Mouse (Mus musculus) forebrain, postnatal 0 days (tissue): Measurements from ENCODE around the gene Gm10570. TPM values are rescaled to one million over a fixed set of nuclear protein-coding genes. Genes with fewer than 3 reads are reported as not detected.
A peak's percentile ranks its signal among the peaks of the same experiment; 100 is the strongest.

Experiments used
- ATAC-seq: fragments of 200-750 bp; cut with Nextera tagmentation; 2 replicates; pipeline ENCODE4 v1.8.0; 2017; ENCODE audit warnings: mild to moderate bottlenecking, moderate library complexity
- DNase-seq: peaks from one replicate; pipeline ENCODE4 v3.0.0-alpha.2; 2015
- H3K27ac ChIP-seq: fragments of 300-500 bp; sonication (generic); 2 replicates; pipeline ENCODE4 v1.5.1; 2014; ENCODE audit warnings: low read depth, mild to moderate bottlenecking, antibody characterized with exemption, low read length, moderate library complexity, mixed read lengths
- H3K27me3 ChIP-seq: fragments of 300-500 bp; sonication (generic); 2 replicates; pipeline ENCODE4 v1.6.1; 2014; ENCODE audit warnings: mild to moderate bottlenecking, low read length, mixed read lengths; ENCODE audit not compliant: insufficient read depth
- H3K36me3 ChIP-seq: fragments of 300-500 bp; sonication (generic); 2 replicates; pipeline ENCODE4 v1.6.1; 2014; ENCODE audit warnings: mild to moderate bottlenecking, moderate library complexity; ENCODE audit not compliant: insufficient read depth
- H3K4me1 ChIP-seq: fragments of 300-500 bp; sonication (generic); 2 replicates; pipeline ENCODE4 v1.6.1; 2014; ENCODE audit warnings: antibody characterized with exemption; ENCODE audit not compliant: insufficient read depth
- H3K4me2 ChIP-seq: fragments of 300-500 bp; sonication (generic); 2 replicates; pipeline ENCODE4 v1.6.1; 2014; ENCODE audit warnings: low read depth, mild to moderate bottlenecking, moderate library complexity
- H3K4me3 ChIP-seq: fragments of 300-500 bp; sonication (generic); 2 replicates; pipeline ENCODE4 v1.5.1; 2014; ENCODE audit warnings: low read depth, low read length, mixed read lengths
- H3K9ac ChIP-seq: fragments of 300-500 bp; sonication (generic); 2 replicates; pipeline ENCODE4 v1.6.1; 2014; ENCODE audit warnings: mild to moderate bottlenecking
- H3K9me3 ChIP-seq: fragments of 300-500 bp; sonication (generic); 2 replicates; pipeline ENCODE4 v1.6.1; 2016; ENCODE audit warnings: low read length
- CTCF ChIP-seq: sonication (generic); IDR thresholded peaks from 2 replicates; pipeline ENCODE4 v1.5.1; 2016; ENCODE audit warnings: antibody characterized with exemption, control low read depth, low read depth
- WGBS: fragments of 180-500 bp; shearing (Covaris S2); extraction: QIAGEN DNeasy Blood & Tissue Kit; methylation state at CpG from one replicate; pipeline ENCODE4 v1.1.7; 2014; 5-methylcytosine and 5-hydroxymethylcytosine counted together
- polyA plus RNA-seq: library from polyadenylated mRNA; unstranded; fragments of >200 nt; fragmentation: Nextera tagmentation; extraction: Ambion mirVana; gene quantifications from 2 replicates; pipeline ENCODE4 v1.2.1, GENCODE M21; 2015
- total RNA-seq: library from RNA; depleted of rRNA; stranded (reverse); fragments of >200 nt; gene quantifications from 2 replicates; pipeline ENCODE4 v1.2.3, GENCODE M21; 2014

Gm10570 gene
- total and polyA plus RNA-seq, 2 experiments from 2014 or later = 1.0 to 1.8 TPM

GRCm38 (mm10) chr4:130279105-130279504 is 29.4 kb downstream of the Gm10570 start, which contains the start of gene Serinc2:
Gene Serinc2 (minus strand): TSS chr4:130279205.
- 64% methylated on average over 2 of the region's 2 CpGs for WGBS

GRCm38 (mm10) chr4:130276573-130277176 is 31.8 kb downstream of the Gm10570 start:
- WGBS = 76% methylated on average over 7 of the region's 7 CpGs
- no peak for TF ChIP-seq CTCF

More at GRCm38 (mm10) chr4:130279105-130279504, 29.4 kb downstream of the Gm10570 start, which contains the start of gene Serinc2:
- H3K4me2 ChIP-seq = no peak within 1 kb of the TSS
- no peak for ATAC-seq
- H3K9me3 ChIP-seq = no peaks in the 10 kb centered on the region
- no peaks in the 10 kb centered on the region for H3K27me3 ChIP-seq
- H3K4me1 ChIP-seq = no peaks in the 10 kb centered on the region
- no peaks in the 10 kb centered on the region for H3K36me3 ChIP-seq
- no peak for DNase-seq
- H3K4me3 ChIP-seq = no peak within 1 kb of the TSS
- no peak within 1 kb of the TSS for H3K27ac ChIP-seq
- TF ChIP-seq CTCF = no peak
- no peak within 1 kb of the TSS for H3K9ac ChIP-seq

GRCm38 (mm10) chr4:130275823-130276105 is 32.7 kb downstream of the Gm10570 start:
- no peak for DNase-seq
- peak overlapping the region; percentile 97; the same call in 1 of the 2 replicates for H3K27ac ChIP-seq
- peak overlapping the region; percentile 74 for H3K4me2 ChIP-seq
- peak overlapping the region; percentile 90 for H3K9ac ChIP-seq
- H3K27me3 ChIP-seq = no peaks in the 10 kb centered on the region
- H3K4me3 ChIP-seq = peak overlapping the region; percentile 76
- H3K36me3 ChIP-seq = no peaks in the 10 kb centered on the region
- no peaks in the 10 kb centered on the region for H3K9me3 ChIP-seq
- TF ChIP-seq CTCF = no peak
- no peak for ATAC-seq
- WGBS = 31% methylated on average over 5 of the region's 5 CpGs
- 0 out of 2 replicates have a peak, but pooled peaks cover 17% of the 10 kb centered on the region for H3K4me1 ChIP-seq

More at GRCm38 (mm10) chr4:130276573-130277176, 31.8 kb downstream of the Gm10570 start:
- DNase-seq = no peak
- H3K4me2 ChIP-seq = no peak overlapping the region
- no peaks in the 10 kb centered on the region for H3K27me3 ChIP-seq
- H3K9ac ChIP-seq = no peak overlapping the region
- H3K4me1 ChIP-seq = 0 out of 2 replicates have a peak, but pooled peaks cover 15% of the 10 kb centered on the region
- no peaks in the 10 kb centered on the region for H3K9me3 ChIP-seq
- no peak for ATAC-seq
- H3K4me3 ChIP-seq = no peak overlapping the region
- no peak overlapping the region for H3K27ac ChIP-seq
- H3K36me3 ChIP-seq = no peaks in the 10 kb centered on the region

- Histone ChIP-seq H3K36me3 (no peaks in the 10 kb centered on the region), H3K27me3 (no peaks in the 10 kb centered on the region), H3K4me3 (peak overlapping the region; percentile 76), H3K4me2 (peak overlapping the region; percentile 74), H3K9ac (peak overlapping the region; percentile 90), H3K4me1 (0 out of 2 replicates have a peak, but pooled peaks cover 17% of the 10 kb centered on the region), H3K9me3 (no peaks in the 10 kb centered on the region), H3K27ac (peak overlapping the region; percentile 97)
- no peak for TF ChIP-seq CTCF
- WGBS = 1% methylated on average over 58 of the region's 62 CpGs
- ATAC-seq (peak; percentile 42), DNase-seq (peak; percentile 70)
These were observed 33.3 kb downstream of the Gm10570 start for GRCm38 (mm10) chr4:130275016-130275822.

- DNase-seq = peak; percentile 85
- Histone ChIP-seq H3K4me1 (0 out of 2 replicates have a peak, but pooled peaks cover 17% of the 10 kb centered on the region), H3K27me3 (no peaks in the 10 kb centered on the region), H3K36me3 (no peaks in the 10 kb centered on the region), H3K9ac (peak overlapping the region; percentile 90), H3K27ac (peak overlapping the region; percentile 97), H3K9me3 (no peaks in the 10 kb centered on the region), H3K4me2 (peak overlapping the region; percentile 74), H3K4me3 (peak overlapping the region; percentile 76)
- no peak for TF ChIP-seq CTCF
- 1% methylated on average over 29 of the region's 29 CpGs for WGBS
- ATAC-seq = peak; percentile 87
These were observed 34.0 kb downstream of the Gm10570 start for GRCm38 (mm10) chr4:130274346-130275015.

GRCm38 (mm10) chr4:130273698-130274345 is 34.7 kb downstream of the Gm10570 start:
- Histone ChIP-seq H3K27ac (peak overlapping the region; percentile 97), H3K4me1 (0 out of 2 replicates have a peak, but pooled peaks cover 17% of the 10 kb centered on the region), H3K4me2 (peak overlapping the region; percentile 74), H3K9me3 (no peaks in the 10 kb centered on the region), H3K9ac (peak overlapping the region; percentile 90), H3K4me3 (peak overlapping the region; percentile 76), H3K27me3 (no peaks in the 10 kb centered on the region), H3K36me3 (no peaks in the 10 kb centered on the region)
- no peak for TF ChIP-seq CTCF
- WGBS = 2% methylated on average over 11 of the region's 12 CpGs
- peak; percentile 70 for DNase-seq
- ATAC-seq = peak; percentile 57
